Mouse (Mus musculus) stomach, embryonic 16.5 days (tissue): Measurements from ENCODE around the gene Slco1a6. TPM values are rescaled to one million over a fixed set of nuclear protein-coding genes. Genes with fewer than 3 reads are reported as not detected.

Experiments used
- ATAC-seq: fragments of 200-750 bp; cut with Nextera tagmentation; 2 replicates; pipeline ENCODE4 v1.8.0; 2017; ENCODE audit warnings: moderate number of reproducible peaks, moderate TSS enrichment; ENCODE audit not compliant: insufficient read depth, low FRiP score
- H3K27ac ChIP-seq: fragments of 300-500 bp; sonication (generic); 2 replicates; pipeline ENCODE4 v1.5.1; 2014; ENCODE audit warnings: low read length
- H3K27me3 ChIP-seq: fragments of 300-500 bp; sonication (generic); 2 replicates; pipeline ENCODE4 v1.6.1; 2014; ENCODE audit warnings: low read length, control low read depth, mixed read lengths; ENCODE audit not compliant: control insufficient read depth, insufficient read depth
- H3K36me3 ChIP-seq: fragments of 300-500 bp; sonication (generic); 2 replicates; pipeline ENCODE4 v1.6.1; 2014; ENCODE audit warnings: low read length; ENCODE audit not compliant: control insufficient read depth, insufficient read depth
- H3K4me1 ChIP-seq: fragments of 300-500 bp; sonication (generic); 2 replicates; pipeline ENCODE4 v1.6.1; 2014; ENCODE audit warnings: low read length, control low read depth, mixed read lengths; ENCODE audit not compliant: control insufficient read depth, insufficient read depth
- H3K4me2 ChIP-seq: fragments of 300-500 bp; sonication (generic); 2 replicates; pipeline ENCODE4 v1.6.1; 2014; ENCODE audit warnings: low read depth, low read length, mixed read lengths
- H3K4me3 ChIP-seq: fragments of 300-500 bp; sonication (generic); replicated peaks from 2 replicates; pipeline ENCODE4 v1.5.1; 2014; ENCODE audit warnings: mild to moderate bottlenecking, low read length
- H3K9ac ChIP-seq: fragments of 300-500 bp; sonication (generic); 2 replicates; pipeline ENCODE4 v1.6.1; 2014; ENCODE audit warnings: low read length
- H3K9me3 ChIP-seq: fragments of 300-500 bp; sonication (generic); replicated peaks from 2 replicates; pipeline ENCODE4 v1.6.1; 2016; ENCODE audit warnings: low read length, control low read depth; ENCODE audit not compliant: control insufficient read depth
- WGBS: fragments of 180-500 bp; shearing (Covaris S2); extraction: QIAGEN DNeasy Blood & Tissue Kit; methylation state at CpG from one replicate; pipeline ENCODE4 v1.1.7; 2014; 5-methylcytosine and 5-hydroxymethylcytosine counted together
- polyA plus RNA-seq: library from polyadenylated mRNA; unstranded; fragments of >200 nt; fragmentation: Nextera tagmentation; extraction: Ambion mirVana; gene quantifications from 2 replicates; pipeline ENCODE4 v1.2.1, GENCODE M21; 2015

Gene Slco1a6
- polyA plus RNA-seq, 1 experiment from 2014 or later, result not detected

DNA sequence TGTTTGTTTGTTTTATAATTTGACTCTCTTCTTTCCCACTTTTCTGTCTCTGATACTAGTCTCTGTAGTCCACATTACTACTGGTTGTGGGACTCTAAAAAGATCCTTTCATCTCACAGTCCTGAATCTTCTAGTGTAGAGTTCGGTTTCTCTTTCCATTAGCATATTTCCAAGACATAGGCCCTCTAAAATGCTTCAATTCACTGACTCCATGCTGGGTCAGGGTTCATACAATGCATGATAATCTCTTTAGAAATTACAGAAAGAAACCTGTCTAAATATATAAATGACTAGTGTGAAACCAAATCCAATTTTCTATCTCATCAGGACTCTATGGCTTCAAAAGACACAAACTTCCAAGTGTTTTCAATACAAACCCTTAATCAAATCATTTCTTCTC is 160.6 kb downstream of the Slco1a6 start:
- ATAC-seq, result no peak
- no peak overlapping the region for H3K4me3 ChIP-seq
- no peak overlapping the region for H3K27ac ChIP-seq
- no peak overlapping the region for H3K9ac ChIP-seq
- H3K9me3 ChIP-seq, result no peaks in the 10 kb centered on the region
- no peak overlapping the region for H3K4me2 ChIP-seq
- no peaks in the 10 kb centered on the region for H3K4me1 ChIP-seq
- no peaks in the 10 kb centered on the region for H3K27me3 ChIP-seq
- 89% methylated on average over 1 of the region's 1 CpGs for WGBS
- H3K36me3 ChIP-seq, result no peaks in the 10 kb centered on the region

DNA sequence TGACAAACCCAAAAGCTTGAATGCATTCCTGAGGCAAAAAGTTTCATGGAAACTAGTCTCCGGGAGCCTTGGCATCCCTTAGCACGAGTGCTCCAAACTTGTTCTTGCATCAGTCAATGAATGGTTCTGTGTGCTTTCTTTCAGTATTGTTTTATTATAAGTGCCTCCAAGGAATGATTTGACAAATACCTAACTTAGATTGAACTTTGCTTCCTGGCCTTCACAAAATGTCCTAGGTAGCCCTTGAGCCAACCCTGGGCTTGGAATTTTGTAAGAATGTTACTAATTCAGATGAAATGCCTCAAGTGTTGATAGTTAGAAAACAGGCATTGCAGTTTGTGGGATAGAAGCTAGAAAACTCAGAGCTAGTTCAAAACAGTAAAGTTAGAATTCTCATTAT is 162.6 kb downstream of the Slco1a6 start:
- no peak overlapping the region for H3K4me2 ChIP-seq
- H3K9ac ChIP-seq, result no peak overlapping the region
- H3K36me3 ChIP-seq, result no peaks in the 10 kb centered on the region
- no peaks in the 10 kb centered on the region for H3K27me3 ChIP-seq
- ATAC-seq, result no peak
- no peak overlapping the region for H3K27ac ChIP-seq
- no peaks in the 10 kb centered on the region for H3K9me3 ChIP-seq
- H3K4me3 ChIP-seq, result no peak overlapping the region
- WGBS, result 83% methylated on average over 2 of the region's 2 CpGs
- H3K4me1 ChIP-seq, result no peaks in the 10 kb centered on the region

DNA sequence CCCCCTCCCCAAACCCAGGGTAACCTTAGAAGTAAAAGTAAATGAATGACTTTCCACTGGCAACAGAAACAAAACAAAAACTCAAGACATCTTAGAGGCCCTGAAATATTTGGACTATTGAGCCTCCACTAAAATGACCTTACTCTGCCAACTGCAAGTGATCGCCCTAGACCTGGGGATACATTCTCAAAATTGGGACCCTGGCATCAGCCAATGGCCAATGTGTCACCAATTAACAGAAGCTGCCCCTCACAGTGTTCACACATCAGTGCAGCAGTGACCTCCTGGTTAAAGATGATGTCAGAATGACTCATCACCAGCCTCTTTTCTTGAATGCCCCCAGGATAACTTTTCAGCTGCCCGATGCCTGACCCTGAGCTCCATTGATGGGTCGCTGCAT is 166.4 kb downstream of the Slco1a6 start:
- H3K9me3 ChIP-seq, result no peaks in the 10 kb centered on the region
- H3K4me2 ChIP-seq, result no peak overlapping the region
- ATAC-seq, result no peak
- H3K27me3 ChIP-seq, result no peaks in the 10 kb centered on the region
- H3K27ac ChIP-seq, result no peak overlapping the region
- H3K4me1 ChIP-seq, result no peaks in the 10 kb centered on the region
- H3K9ac ChIP-seq, result no peak overlapping the region
- WGBS, result 89% methylated on average over 3 of the region's 3 CpGs
- H3K36me3 ChIP-seq, result no peaks in the 10 kb centered on the region
- no peak overlapping the region for H3K4me3 ChIP-seq

DNA sequence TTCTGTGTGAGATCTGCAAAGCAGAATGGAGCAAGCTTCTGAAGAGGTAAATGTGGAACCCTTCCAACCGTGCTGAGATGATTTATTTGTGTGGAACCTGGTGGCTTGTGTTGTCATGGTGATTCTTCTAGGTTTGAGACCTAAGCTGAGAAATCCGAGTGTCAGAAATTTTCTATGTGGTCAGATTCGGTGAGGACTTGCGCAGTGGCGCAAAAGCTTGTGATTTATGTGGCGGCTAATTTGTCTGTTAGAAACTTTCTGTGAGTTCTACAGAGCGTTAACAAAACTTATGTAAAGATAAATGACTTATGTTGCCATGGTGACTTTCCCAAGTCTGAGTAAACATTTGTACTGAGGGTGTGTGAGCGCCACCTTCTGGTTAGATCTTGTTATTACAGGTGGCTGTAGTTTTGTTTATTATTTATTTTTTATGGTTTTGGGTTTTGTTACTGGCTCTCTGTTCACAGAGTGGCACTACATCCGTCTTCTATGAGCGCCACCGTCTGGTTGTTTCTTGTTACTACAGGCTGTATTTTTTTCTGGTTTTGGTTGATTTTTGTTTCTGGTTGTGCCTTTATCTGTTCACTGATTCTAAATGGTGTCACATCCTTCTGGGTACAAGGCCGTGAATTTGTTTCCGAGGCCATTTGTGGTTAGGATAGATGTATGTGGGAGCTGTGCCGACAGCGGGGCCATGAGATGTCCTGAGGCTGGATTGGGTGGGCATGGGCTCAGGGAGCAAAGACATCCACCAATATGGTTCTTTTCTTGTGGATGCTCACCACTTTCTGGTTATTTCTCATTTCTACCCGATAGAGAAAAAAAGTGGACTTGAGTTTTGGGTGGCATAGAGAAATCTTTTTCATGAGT is 167.8 kb downstream of the Slco1a6 start:
- no peak overlapping the region for H3K4me2 ChIP-seq
- no peaks in the 10 kb centered on the region for H3K4me1 ChIP-seq
- H3K4me3 ChIP-seq, result no peak overlapping the region
- H3K27me3 ChIP-seq, result no peaks in the 10 kb centered on the region
- WGBS, result 38% methylated on average over 16 of the region's 16 CpGs
- no peak overlapping the region for H3K27ac ChIP-seq
- ATAC-seq, result peak; percentile 76; the same call in 1 of the 2 replicates
- no peaks in the 10 kb centered on the region for H3K9me3 ChIP-seq
- H3K9ac ChIP-seq, result no peak overlapping the region
- no peaks in the 10 kb centered on the region for H3K36me3 ChIP-seq

DNA sequence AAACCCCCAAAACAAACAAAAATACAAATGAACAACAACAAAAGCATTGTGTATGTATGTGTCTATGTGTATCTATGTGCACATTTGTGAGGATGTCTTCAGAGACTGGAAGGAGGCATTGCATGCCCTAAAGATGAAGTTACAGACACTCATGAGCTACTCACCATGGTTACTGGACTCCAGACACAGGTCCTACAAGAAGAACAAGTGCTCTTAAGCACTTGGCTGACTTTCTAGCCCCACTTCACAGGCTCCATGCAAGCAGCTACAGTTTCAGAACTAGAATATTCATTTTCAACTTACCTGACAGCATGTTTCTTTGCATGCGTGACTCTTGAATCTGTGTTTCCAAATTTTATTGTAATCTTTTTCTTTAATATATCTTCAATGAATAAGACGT is 172.6 kb downstream of the Slco1a6 start:
- no peak for ATAC-seq
- WGBS, result 73% methylated on average over 2 of the region's 2 CpGs

More for the DNA sequence above, 172.6 kb downstream of the Slco1a6 start:
- no peak overlapping the region for H3K27ac ChIP-seq
- no peak overlapping the region for H3K4me2 ChIP-seq
- H3K27me3 ChIP-seq, result no peaks in the 10 kb centered on the region
- H3K4me3 ChIP-seq, result no peak overlapping the region
- no peaks in the 10 kb centered on the region for H3K9me3 ChIP-seq
- H3K36me3 ChIP-seq, result no peaks in the 10 kb centered on the region
- no peaks in the 10 kb centered on the region for H3K4me1 ChIP-seq
- H3K9ac ChIP-seq, result no peak overlapping the region

Other genes with a start within 250 kb of the Slco1a6 start
- gene Gm6614, start 197.1 kb downstream of the Slco1a6 start, polyA plus RNA-seq, result not detected in 2 replicates
- gene Iapp, start 89.9 kb upstream of the Slco1a6 start, polyA plus RNA-seq, result 62.2 and 72.9 TPM in 2 replicates
- 0.08 and 0.25 TPM in 2 replicates for gene Slco1a5, start 114.5 kb upstream of the Slco1a6 start, polyA plus RNA-seq
- 18.5 and 19.0 TPM in 2 replicates for gene Pyroxd1, start 137.1 kb upstream of the Slco1a6 start, polyA plus RNA-seq
- gene Recql, start 178.6 kb upstream of the Slco1a6 start, polyA plus RNA-seq, result 22.8 and 25.9 TPM in 2 replicates
- gene Golt1b, start 178.7 kb upstream of the Slco1a6 start, polyA plus RNA-seq, result 84.8 and 91.8 TPM in 2 replicates
- 0.41 and 0.67 TPM in 2 replicates for gene Spx, start 204.9 kb upstream of the Slco1a6 start, polyA plus RNA-seq